Mouse (Mus musculus): Measurements from ENCODE around the gene Xlr5a.
"Not testable (repeated sequence)": the region's sequence is repeated elsewhere in the genome, so short reads cannot be mapped to it uniquely, and the experiment has no call there.

The Xlr5a gene

GRCm38 (mm10) chrX:73292876-73293275 is at the start of gene Xlr5a, which contains the start of gene Xlr5c:
Gene Xlr5a, minus strand, starts transcription at chrX:73292976.
Gene Xlr5c, minus strand, starts transcription at chrX:73292976.
- not testable (repeated sequence) for DNase-seq (ENCODE audit: low read depth, low spot score)

DNA sequence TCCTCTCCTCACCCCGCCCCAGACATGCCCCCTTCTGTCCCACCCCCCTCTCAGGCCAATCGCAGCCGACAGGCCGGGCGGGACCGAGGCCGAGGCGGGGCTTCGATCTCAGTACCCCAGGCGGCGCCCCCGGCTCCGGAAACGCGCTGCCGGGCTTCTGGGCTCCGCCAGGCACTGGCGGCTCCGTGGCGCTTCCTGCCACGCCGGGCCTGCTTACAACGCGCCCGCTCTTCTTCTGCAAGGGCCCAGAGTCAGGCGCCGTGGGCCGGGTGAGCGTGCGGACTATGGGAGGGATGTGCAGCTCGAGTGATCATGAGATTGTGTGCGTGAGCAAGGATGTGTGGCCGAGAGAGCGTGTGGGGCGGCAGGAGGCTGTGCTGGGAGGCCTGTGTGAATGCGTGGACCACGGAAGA is 49.7 kb upstream of the Xlr5a start, which contains the start of gene Zfp275:
Gene Zfp275 (plus strand): TSS at position 139 of the 413 bp plus-strand sequence.
- DNase-seq (ENCODE audit: low read depth, low spot score) = peak; percentile 85

DNA sequence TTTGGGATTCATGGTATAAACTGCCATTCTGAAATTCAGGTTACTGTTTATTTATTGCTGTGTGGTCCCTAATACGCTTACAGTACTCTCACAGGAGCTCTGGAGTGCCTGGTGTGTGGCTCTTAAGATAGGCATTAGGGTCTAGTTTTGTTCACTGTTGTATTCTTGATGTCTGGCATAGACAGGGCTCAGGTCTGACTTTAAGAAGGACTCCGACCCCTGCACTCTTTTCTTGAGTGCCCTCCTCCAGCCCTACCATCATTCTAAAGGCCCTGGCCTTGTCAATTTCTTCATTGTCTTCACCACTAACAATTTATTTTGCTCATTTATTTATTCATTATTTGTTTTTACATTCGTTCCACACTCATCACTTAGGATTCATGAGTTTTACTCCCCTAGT is 49.3 kb upstream of the Xlr5a start:
- no peak for DNase-seq (ENCODE audit: low read depth, low spot score)

- no peak for DNase-seq (ENCODE audit: low read depth, low spot score)
Measured at GRCm38 (mm10) chrX:73341473-73341872, 48.7 kb upstream of the Xlr5a start.

- no peak for DNase-seq (ENCODE audit: low read depth, low spot score)
Measured at GRCm38 (mm10) chrX:73336740-73337139, 44.0 kb upstream of the Xlr5a start, which contains the start of gene Gm45015. Gene Gm45015, minus strand, starts transcription at chrX:73336840.

DNA sequence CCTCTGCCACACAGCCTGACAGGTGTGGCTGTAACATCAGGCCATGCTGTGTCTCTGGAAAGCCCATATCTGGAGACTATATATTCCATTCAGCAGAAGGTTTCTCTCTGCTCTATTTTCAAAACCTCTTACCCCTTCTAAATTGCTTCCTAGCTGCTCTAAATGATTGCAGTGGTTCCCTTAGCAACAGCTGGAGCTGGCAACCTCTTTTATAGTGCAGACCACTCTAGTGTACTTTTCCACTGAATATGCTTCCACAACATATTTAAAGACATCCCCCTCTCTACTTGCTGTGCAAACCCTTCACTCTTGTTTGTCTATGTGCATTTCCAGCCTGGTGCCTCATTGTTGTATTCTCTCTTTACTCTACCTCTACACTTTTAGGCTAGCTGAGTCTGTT is 40.8 kb upstream of the Xlr5a start:
- no peak for DNase-seq (ENCODE audit: low read depth, low spot score)

DNA sequence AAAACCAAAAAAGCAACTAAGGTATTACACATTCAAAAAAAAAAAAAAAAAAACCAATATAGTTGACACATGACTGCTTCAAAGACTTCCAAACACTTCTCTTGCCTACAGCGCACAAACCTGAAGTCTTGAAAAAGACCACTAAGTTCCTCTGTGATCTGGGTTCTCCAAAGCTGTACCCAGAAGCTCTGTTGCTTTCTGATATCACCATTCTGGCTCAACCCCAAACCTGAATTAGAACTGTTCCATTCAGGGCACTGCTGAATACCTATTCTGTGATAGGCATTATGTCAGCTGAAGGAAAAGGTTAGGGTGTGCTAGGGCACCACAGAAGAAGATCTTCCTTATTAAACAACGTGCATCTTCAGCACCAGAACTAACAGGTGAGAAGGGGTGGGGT is 34.4 kb upstream of the Xlr5a start:
- no peak for DNase-seq (ENCODE audit: low read depth, low spot score)

- DNase-seq (ENCODE audit: low read depth, low spot score) = no peak
Measured at GRCm38 (mm10) chrX:73321029-73321428, 28.3 kb upstream of the Xlr5a start.

DNA sequence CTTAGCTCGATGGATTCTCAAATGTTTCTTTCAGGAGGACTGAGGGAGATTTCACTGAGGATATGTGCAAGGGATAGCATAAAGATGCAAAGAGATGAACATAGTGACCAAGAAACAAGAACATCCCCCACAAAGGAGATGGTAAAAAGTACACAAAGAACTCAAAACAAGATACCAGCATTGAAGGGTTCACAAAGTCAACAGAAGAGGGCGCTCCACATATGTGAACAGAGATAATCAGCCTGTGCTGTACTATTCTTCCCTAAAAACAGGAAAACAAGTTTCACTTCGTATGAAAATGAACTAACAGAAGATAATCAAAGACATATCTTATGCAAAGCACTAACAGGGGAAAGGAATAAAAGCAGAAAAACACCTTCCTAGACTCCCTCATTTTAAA is 19.7 kb upstream of the Xlr5a start:
- DNase-seq (ENCODE audit: low read depth, low spot score) = peak; percentile 62

- DNase-seq (ENCODE audit: low read depth, low spot score) = not testable (repeated sequence)
Measured at GRCm38 (mm10) chrX:73295745-73296144, 3.0 kb upstream of the Xlr5a start.

GRCm38 (mm10) chrX:73265270-73265669 is 27.5 kb downstream of the Xlr5a start, which contains the start of gene Xlr3c:
Gene Xlr3c, minus strand, starts transcription at chrX:73265390.
- DNase-seq (ENCODE audit: low read depth, low spot score) = not testable (repeated sequence)

- not testable (repeated sequence) for DNase-seq (ENCODE audit: low read depth, low spot score)
Measured at GRCm38 (mm10) chrX:73262428-73262827, 30.3 kb downstream of the Xlr5a start.

- DNase-seq (ENCODE audit: low read depth, low spot score) = not testable (repeated sequence)
Measured at GRCm38 (mm10) chrX:73242821-73243325, 49.9 kb downstream of the Xlr5a start, which contains the start of gene Xlr4c. Gene Xlr4c, minus strand, starts transcription at chrX:73243130.

DNA sequence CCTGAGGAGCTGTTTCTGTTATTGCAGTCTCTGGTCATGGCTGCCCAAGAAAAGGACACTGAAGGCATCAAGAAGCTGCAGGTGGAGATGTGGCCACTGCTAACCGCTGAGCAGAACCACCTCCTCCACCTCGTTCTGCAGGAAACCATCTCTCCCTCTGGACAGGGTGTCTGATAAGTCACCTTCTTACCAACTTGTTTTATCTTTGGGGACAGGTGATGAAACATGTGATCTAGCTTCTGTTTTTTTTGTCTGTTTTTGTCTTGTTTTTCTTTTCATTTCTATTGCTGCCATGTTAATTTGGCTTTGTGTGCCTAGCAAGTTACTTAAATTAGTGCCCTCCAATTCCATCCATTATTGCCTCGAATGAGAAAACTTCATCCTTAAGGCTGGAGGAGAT is 63.5 kb downstream of the Xlr5a start:
- no peak for DNase-seq (ENCODE audit: low read depth, low spot score)

DNA sequence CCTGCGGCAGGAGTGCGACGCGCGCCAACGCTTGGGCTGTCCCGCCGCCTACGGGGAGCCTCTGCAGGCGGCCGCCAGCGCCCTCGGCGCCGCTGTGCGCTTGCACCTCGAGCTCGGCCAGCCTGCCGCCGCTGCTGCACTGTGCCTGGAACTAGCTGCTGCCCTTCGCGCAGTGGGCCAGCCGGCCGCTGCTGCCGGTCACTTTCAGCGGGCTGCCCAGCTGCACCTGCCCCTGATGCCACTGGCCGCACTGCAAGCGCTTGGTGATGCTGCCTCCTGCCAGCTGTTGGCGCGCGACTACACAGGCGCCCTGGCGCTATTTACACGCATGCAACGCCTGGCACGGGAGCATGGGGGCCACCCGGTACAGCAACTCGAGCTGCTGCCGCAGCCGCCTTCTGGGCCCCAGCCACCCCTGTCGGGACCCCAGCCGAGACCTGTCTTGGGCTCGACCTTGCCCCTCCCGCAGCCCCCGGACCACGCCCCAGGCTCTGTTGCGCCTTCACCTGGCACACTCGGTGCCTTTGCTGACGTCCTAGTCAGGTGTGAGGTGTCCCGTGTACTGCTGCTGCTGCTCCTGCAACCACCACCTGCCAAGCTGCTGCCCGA is 64.1 kb downstream of the Xlr5a start:
- peak; percentile 73 for DNase-seq (ENCODE audit: low read depth, low spot score)

- peak; percentile 89 for DNase-seq (ENCODE audit: low read depth, low spot score)
Measured at GRCm38 (mm10) chrX:73227914-73228605, 64.7 kb downstream of the Xlr5a start, which contains the start of gene F8a. Gene F8a, plus strand, starts transcription at chrX:73228291.

GRCm38 (mm10) chrX:73225365-73225764 is 67.4 kb downstream of the Xlr5a start:
- DNase-seq (ENCODE audit: low read depth, low spot score) = no peak

DNA sequence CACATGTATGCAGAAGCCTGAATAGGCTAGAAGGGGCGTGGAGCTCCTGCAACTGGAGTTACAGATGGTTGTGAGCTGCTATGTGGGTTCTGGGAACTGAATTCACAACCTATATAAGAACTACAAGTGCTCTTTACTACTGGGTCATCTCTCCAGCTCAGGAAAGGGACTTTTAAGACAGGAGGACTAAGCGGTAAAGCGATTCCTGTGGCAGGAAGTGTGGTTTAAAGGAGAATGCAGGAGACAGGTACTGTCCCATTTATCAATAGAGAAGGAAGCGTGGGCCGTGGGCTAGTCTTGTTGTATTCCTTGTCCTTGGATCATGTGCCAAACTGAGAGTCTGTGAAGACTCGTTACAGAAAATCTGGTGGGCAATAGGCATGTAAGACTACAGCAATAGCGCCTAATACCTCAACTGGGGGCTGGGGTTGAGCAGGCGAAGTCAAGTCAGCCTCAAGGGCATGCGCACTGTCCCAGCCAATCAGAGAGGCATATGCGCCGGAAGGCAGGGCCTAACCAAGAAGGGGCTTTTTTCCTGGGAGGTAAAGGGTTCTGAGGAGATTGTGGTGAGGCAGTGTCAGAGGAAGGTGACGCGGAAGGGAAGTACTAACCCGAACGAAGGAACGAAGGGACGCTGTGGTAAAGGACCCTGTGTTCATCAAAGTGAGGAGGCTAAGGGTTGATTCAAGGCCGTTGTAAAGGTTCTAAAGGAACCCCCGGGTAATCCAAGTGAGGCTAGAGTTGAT is 78.8 kb downstream of the Xlr5a start, which contains the start of gene Xlr4b:
Gene Xlr4b (plus strand): TSS at position 515 of the 746 bp plus-strand sequence.
- peak; percentile 19 for DNase-seq (ENCODE audit: low read depth, low spot score)

DNA sequence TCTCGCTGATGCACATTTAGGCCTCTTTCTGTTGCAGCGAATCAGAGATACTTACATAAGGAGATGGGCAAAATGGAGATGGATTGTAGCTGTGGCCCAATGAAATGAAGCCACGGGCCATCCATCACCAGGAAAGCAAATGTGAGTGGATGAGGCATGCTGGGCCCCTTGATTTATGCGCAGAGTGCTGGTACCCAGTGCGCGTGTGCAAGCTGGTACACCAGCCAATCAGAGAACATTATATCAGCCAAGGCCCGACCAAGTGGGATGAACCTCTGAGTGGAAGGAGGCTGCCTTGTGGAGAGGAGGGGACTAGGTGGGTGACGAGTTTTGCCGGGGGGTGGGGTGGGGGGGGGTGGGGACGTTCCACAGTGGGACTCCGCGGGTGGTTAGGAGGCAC is 100.8 kb downstream of the Xlr5a start, which contains the start of gene Xlr3b:
Gene Xlr3b (plus strand): TSS at position 274 of the 400 bp plus-strand sequence.
- DNase-seq (ENCODE audit: low read depth, low spot score) = peak; percentile 47

GRCm38 (mm10) chrX:73176889-73177288 is 115.9 kb downstream of the Xlr5a start, which contains the start of gene Spin2d:
Gene Spin2d, minus strand, starts transcription at chrX:73176989.
- not testable (repeated sequence) for DNase-seq (ENCODE audit: low read depth, low spot score)

DNA sequence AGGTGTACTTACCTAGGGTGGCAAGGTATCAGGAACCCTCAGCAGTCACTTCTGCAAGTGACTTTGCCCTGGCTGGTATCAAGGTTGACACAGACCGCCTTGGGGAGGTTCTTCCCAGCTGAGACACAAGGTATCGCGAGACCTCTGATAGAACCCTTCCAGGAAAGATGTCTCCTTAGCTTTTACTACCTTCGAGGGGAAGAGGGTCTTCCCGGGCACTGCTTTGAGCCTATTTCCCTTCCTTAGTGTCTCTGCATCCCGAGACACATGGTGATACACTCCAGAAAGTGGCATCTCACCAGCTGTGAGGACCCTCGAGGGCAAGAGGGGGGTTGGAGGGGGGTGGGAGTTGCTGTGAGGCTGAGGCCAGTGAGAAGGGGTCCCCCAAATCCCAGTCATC is 143.4 kb downstream of the Xlr5a start, which contains the start of gene DXBay18:
Gene DXBay18 (minus strand): TSS at position 101 of the 400 bp plus-strand sequence.
- not testable (repeated sequence) for DNase-seq (ENCODE audit: low read depth, low spot score)
